Mouse (Mus musculus) embryonic facial prominence, embryonic 15.5 days (tissue): ENCODE measurements around the gene Maf. TPM values are rescaled to one million over a fixed set of nuclear protein-coding genes. Genes with fewer than 3 reads are reported as not detected.

ENCODE experiments used
- ATAC-seq: fragments of 200-750 bp; cut with Nextera tagmentation; 2 replicates; pipeline ENCODE4 v1.8.0; 2017; ENCODE audit warnings: low read depth, moderate TSS enrichment; ENCODE audit not compliant: insufficient number of reproducible peaks, low FRiP score, low TSS enrichment
- H3K27ac ChIP-seq: fragments of 300-500 bp; sonication (generic); replicated peaks from 2 replicates; pipeline ENCODE4 v1.5.1; 2015; ENCODE audit warnings: mild to moderate bottlenecking, inconsistent platforms
- H3K27me3 ChIP-seq: fragments of 300-500 bp; sonication (generic); 2 replicates; pipeline ENCODE4 v1.6.1; 2015; ENCODE audit warnings: inconsistent platforms
- H3K36me3 ChIP-seq: fragments of 300-500 bp; sonication (generic); 2 replicates; pipeline ENCODE4 v1.6.1; 2015; ENCODE audit warnings: mild to moderate bottlenecking, inconsistent platforms
- H3K4me1 ChIP-seq: fragments of 300-500 bp; sonication (generic); 2 replicates; pipeline ENCODE4 v1.6.1; 2015; ENCODE audit warnings: inconsistent platforms
- H3K4me2 ChIP-seq: fragments of 300-500 bp; sonication (generic); replicated peaks from 2 replicates; pipeline ENCODE4 v1.6.1; 2015; ENCODE audit warnings: mild to moderate bottlenecking, inconsistent platforms
- H3K4me3 ChIP-seq: fragments of 300-500 bp; sonication (generic); replicated peaks from 2 replicates; pipeline ENCODE4 v1.5.1; 2015; ENCODE audit warnings: mild to moderate bottlenecking, inconsistent platforms
- H3K9ac ChIP-seq: fragments of 300-500 bp; sonication (generic); 2 replicates; pipeline ENCODE4 v1.6.1; 2015; ENCODE audit warnings: inconsistent platforms
- H3K9me3 ChIP-seq: fragments of 300-500 bp; sonication (generic); replicated peaks from 2 replicates; pipeline ENCODE4 v1.6.1; 2016; ENCODE audit warnings: inconsistent platforms
- WGBS: fragments of 180-500 bp; shearing (Covaris S2); methylation state at CpG from one replicate; pipeline ENCODE4 v1.1.7; 2015; 5-methylcytosine and 5-hydroxymethylcytosine counted together
- polyA plus RNA-seq: library from polyadenylated mRNA; unstranded; fragments of >200 nt; fragmentation: Nextera tagmentation; extraction: Ambion mirVana; gene quantifications from 2 replicates; pipeline ENCODE4 v1.2.1, GENCODE M21; 2015

Maf gene
- polyA plus RNA-seq, 1 experiment from 2014 or later = 9.4 TPM

DNA sequence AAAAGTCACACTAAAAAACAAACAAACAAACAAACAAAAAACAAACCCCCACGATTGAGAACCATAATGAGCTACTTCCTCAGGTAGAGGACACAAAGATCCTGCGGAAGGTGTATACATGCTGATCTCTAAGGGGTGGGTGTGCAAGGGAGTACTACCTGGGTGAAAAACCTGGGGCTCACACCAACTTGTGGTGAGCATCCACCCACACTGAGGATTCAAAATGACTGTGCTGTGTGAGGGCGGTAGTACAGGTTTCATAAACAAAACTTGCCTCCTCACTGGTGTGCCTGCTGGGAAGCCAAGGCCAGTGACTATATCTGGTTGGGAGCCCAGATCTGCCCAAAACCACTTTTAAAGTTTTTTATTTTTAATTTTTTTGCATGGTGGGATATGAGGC, 19.2 kb upstream of the Maf start:
- Histone ChIP-seq H3K27ac (no peak overlapping the region), H3K4me2 (no peak overlapping the region), H3K4me1 (no peaks in the 10 kb centered on the region), H3K27me3 (no peaks in the 10 kb centered on the region), H3K36me3 (no peaks in the 10 kb centered on the region), H3K4me3 (no peak overlapping the region), H3K9ac (no peak overlapping the region), H3K9me3 (no peaks in the 10 kb centered on the region)
- no peak for ATAC-seq
- 86% methylated on average over 3 of the region's 3 CpGs for WGBS

DNA sequence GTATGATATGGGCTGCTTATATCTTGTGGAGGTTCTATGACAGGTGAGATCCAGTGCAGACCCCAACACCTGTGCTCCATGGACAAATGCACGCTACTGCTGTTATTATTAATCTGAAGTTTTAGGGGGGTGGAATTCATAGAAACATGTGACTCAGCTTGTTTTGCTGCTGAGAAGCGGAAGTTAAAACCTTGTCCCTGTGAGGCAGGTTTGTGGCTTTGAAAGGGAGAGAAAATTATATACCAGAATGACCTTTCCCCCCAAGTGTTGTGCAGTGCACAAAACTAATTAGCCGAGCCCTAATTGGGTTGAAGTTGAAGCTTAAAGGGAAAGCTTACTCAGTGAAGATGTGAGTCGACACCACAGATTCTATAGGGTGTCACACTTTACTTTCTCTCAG, 18.6 kb upstream of the Maf start:
- Histone ChIP-seq H3K27ac (no peak overlapping the region), H3K4me1 (no peaks in the 10 kb centered on the region), H3K9me3 (no peaks in the 10 kb centered on the region), H3K9ac (no peak overlapping the region), H3K4me2 (no peak overlapping the region), H3K4me3 (no peak overlapping the region), H3K36me3 (no peaks in the 10 kb centered on the region), H3K27me3 (no peaks in the 10 kb centered on the region)
- no peak for ATAC-seq
- WGBS = 59% methylated on average over 4 of the region's 4 CpGs

GRCm38 (mm10) chr8:115719126-115719525, 11.5 kb upstream of the Maf start:
- Histone ChIP-seq H3K27me3 (no peaks in the 10 kb centered on the region), H3K9ac (no peak overlapping the region), H3K27ac (no peak overlapping the region), H3K4me2 (no peak overlapping the region), H3K4me1 (no peaks in the 10 kb centered on the region), H3K4me3 (no peak overlapping the region), H3K9me3 (no peaks in the 10 kb centered on the region), H3K36me3 (no peaks in the 10 kb centered on the region)
- WGBS = 79% methylated on average over 7 of the region's 7 CpGs
- no peak for ATAC-seq

DNA sequence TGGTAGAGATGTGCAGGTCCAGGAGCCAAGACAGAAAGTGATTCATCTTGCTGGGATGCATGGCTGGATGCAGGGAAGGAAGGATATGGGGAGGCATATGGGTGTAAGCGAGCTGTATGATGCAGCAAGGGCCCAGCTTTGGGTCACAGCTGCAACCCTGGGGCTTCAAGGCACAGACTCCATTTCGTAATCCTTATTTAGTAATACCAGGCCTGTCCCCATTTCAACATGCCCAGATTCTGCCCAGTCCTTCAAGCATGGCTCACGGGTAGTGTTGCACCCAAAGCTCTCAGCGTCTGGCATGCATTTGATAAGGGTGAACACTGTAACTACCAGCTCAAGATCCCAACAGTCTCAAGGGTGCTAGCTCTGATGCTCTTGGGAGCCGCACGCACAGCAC, 11.0 kb upstream of the Maf start:
- Histone ChIP-seq H3K4me2 (no peak overlapping the region), H3K9ac (no peak overlapping the region), H3K4me3 (no peak overlapping the region), H3K4me1 (no peaks in the 10 kb centered on the region), H3K27me3 (no peaks in the 10 kb centered on the region), H3K27ac (no peak overlapping the region), H3K36me3 (no peaks in the 10 kb centered on the region), H3K9me3 (no peaks in the 10 kb centered on the region)
- WGBS = 90% methylated on average over 6 of the region's 6 CpGs
- ATAC-seq = no peak

GRCm38 (mm10) chr8:115715262-115715661, 7.7 kb upstream of the Maf start:
- 70% methylated on average over 4 of the region's 4 CpGs for WGBS
- Histone ChIP-seq H3K4me2 (no peak overlapping the region), H3K36me3 (no peaks in the 10 kb centered on the region), H3K9ac (no peak overlapping the region), H3K4me3 (no peak overlapping the region), H3K4me1 (peaks cover 4% of the 10 kb centered on the region; the same call in 1 of the 2 replicates), H3K27me3 (0 out of 2 replicates have a peak, but pooled peaks cover 6% of the 10 kb centered on the region), H3K9me3 (no peaks in the 10 kb centered on the region), H3K27ac (no peak overlapping the region)
- no peak for ATAC-seq

DNA sequence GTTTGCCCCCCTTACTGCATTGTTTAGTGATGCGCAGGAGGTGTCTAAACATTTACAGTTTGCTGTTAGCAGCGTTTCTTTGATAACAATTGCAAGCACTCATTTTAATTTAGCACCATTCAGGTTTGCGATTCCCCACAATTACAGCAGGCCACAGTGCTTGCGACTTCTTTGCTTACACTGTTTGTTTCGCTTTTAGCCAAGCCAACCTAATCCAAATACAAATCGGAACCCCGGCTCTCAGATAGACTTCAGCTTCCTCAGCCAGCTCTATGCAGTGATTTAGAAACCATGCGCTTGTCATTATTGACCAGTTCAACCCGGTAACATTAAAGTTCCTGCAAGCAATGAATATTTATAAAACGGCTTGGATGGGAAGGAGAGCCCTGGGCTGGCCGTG, 3.5 kb upstream of the Maf start:
- no peak overlapping the region for H3K4me2 ChIP-seq
- no peak overlapping the region for H3K9ac ChIP-seq
- no peak overlapping the region for H3K4me3 ChIP-seq
- 62% methylated on average over 11 of the region's 11 CpGs for WGBS
- H3K27ac ChIP-seq = no peak overlapping the region
- no peak for ATAC-seq
- H3K36me3 ChIP-seq = no peaks in the 10 kb centered on the region
- H3K9me3 ChIP-seq = no peaks in the 10 kb centered on the region
- H3K27me3 ChIP-seq = 0 out of 2 replicates have a peak, but pooled peaks cover 6% of the 10 kb centered on the region
- H3K4me1 ChIP-seq = peaks cover 23% of the 10 kb centered on the region

- no peak overlapping the region for H3K27ac ChIP-seq
- no peak for ATAC-seq
- 0 out of 2 replicates have a peak, but pooled peaks cover 6% of the 10 kb centered on the region for H3K27me3 ChIP-seq
- no peak overlapping the region for H3K9ac ChIP-seq
- no peak overlapping the region for H3K4me2 ChIP-seq
- 69% methylated on average over 8 of the region's 8 CpGs for WGBS
- H3K4me3 ChIP-seq = no peak overlapping the region
- H3K36me3 ChIP-seq = no peaks in the 10 kb centered on the region
- no peaks in the 10 kb centered on the region for H3K9me3 ChIP-seq
- H3K4me1 ChIP-seq = peaks cover 25% of the 10 kb centered on the region
Observed at GRCm38 (mm10) chr8:115709931-115710330, 2.3 kb upstream of the Maf start.

DNA sequence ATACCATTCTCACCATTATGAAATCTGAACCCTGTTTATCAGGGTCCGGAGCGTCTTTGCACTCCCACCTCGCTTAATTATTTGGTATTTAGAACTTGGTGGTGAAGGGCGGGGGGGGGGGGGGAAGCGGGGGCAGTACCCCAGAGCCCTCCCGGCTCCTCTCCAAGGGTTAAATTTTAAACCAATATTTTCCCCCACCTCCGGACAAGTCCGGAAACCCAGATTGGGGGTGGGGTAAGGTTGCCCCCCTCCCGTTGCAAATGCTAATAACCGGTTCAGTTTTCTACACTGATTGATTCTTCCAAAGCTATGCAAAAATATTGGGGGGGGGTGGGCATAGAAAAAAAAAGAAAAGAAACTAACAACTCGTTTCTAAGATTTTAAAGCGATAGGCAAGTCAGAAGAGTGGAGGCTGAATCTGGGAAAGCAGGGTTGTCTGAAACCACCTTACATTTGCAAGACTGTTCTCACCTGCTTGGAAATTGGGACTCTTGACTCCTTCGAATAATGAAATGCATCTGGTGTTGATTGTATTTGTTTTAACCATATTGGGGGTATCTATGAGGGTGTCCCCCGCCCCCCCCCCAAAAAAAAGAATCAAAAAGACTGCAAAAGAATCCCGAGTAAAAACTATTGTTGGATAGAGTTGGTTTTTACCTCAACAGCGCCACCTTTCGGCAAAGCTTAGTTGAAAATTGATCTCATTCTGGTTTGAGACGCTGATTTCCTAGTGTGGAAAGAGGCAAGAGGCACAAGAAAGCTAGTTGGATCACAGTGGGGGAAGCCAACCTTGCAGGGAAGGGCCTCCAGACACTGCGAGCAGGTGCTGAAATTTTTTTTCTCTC, 1.6 kb upstream of the Maf start:
- H3K4me1 ChIP-seq = peaks cover 25% of the 10 kb centered on the region
- 0 out of 2 replicates have a peak, but pooled peaks cover 6% of the 10 kb centered on the region for H3K27me3 ChIP-seq
- H3K27ac ChIP-seq = peak overlapping the region; percentile 96
- H3K9ac ChIP-seq = no peak overlapping the region
- no peaks in the 10 kb centered on the region for H3K36me3 ChIP-seq
- under 1% methylated on average over 19 of the region's 19 CpGs for WGBS
- ATAC-seq = no peak
- no peaks in the 10 kb centered on the region for H3K9me3 ChIP-seq
- H3K4me2 ChIP-seq = peak overlapping the region; percentile 80
- H3K4me3 ChIP-seq = peak overlapping the region; percentile 75

- Histone ChIP-seq H3K4me1 (peaks cover 25% of the 10 kb centered on the region), H3K4me2 (peak overlapping the region; percentile 80), H3K9ac (peak overlapping the region; percentile 69), H3K27me3 (no peaks in the 10 kb centered on the region), H3K36me3 (no peaks in the 10 kb centered on the region), H3K4me3 (peak overlapping the region; percentile 75), H3K27ac (peak overlapping the region; percentile 96), H3K9me3 (no peaks in the 10 kb centered on the region)
- under 1% methylated on average over 57 of the region's 76 CpGs for WGBS
- peak; percentile 85 for ATAC-seq
Observed at GRCm38 (mm10) chr8:115706861-115707730, 498 bp downstream of the Maf start.

DNA sequence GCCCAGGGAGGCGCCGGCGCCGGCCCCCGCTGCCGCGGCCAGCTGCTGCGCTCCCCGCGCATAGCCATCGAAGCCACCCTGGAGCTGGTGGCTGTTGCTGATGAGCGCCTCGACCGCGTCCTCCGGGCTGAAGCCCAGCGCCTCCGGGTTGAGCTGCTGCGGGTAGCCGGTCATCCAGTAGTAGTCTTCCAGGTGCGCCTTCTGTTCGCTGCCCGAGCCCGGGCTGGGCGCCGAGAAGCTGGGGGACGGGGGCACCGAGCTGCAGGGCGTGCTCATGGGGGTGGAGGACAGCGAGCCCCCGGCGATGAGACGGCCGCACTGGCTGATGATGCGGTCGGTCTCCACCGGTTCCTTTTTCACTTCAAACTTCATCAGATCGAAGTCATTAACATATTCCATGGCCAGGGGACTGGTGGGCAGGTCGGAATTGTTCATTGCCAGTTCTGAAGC, 1.2 kb downstream of the Maf start:
- no peaks in the 10 kb centered on the region for H3K9me3 ChIP-seq
- H3K9ac ChIP-seq = peak overlapping the region; percentile 69
- 0 out of 2 replicates have a peak, but pooled peaks have one; percentile 11 for ATAC-seq
- no peaks in the 10 kb centered on the region for H3K36me3 ChIP-seq
- WGBS = under 1% methylated on average over 39 of the region's 39 CpGs
- peak overlapping the region; percentile 80 for H3K4me2 ChIP-seq
- H3K27ac ChIP-seq = peak overlapping the region; percentile 96
- no peaks in the 10 kb centered on the region for H3K27me3 ChIP-seq
- H3K4me1 ChIP-seq = peaks cover 25% of the 10 kb centered on the region
- peak overlapping the region; percentile 75 for H3K4me3 ChIP-seq

DNA sequence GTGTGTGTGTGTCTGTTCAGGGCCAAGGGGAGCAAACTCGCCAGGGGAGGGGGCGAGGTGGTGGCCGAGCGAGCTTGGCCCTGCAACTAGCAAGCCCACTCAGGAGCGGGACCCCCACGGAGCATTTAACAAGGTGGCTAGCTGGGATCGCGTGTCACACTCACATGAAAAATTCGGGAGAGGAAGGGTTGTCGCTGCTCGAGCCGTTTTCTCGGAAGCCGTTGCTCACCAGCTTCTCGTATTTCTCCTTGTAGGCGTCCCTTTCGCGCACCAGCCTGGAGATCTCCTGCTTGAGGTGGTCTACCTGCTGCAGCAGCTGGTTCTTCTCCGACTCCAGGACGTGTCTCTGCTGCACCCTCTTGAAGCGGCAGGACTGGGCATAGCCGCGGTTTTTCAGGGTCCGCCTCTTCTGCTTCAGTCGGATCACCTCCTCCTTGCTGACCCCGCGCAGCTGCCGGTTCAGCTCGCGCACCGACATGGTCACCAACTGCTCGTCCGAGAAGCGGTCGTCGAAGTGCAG, 1.9 kb downstream of the Maf start:
- H3K4me3 ChIP-seq = peak overlapping the region; percentile 75
- peak overlapping the region; percentile 69 for H3K9ac ChIP-seq
- whole genome bisulfite sequencing = 1% methylated on average over 36 of the region's 36 CpGs
- H3K36me3 ChIP-seq = no peaks in the 10 kb centered on the region
- H3K9me3 ChIP-seq = no peaks in the 10 kb centered on the region
- ATAC-seq = no peak
- H3K4me2 ChIP-seq = peak overlapping the region; percentile 80
- peaks cover 20% of the 10 kb centered on the region for H3K4me1 ChIP-seq
- H3K27ac ChIP-seq = peak overlapping the region; percentile 58
- no peaks in the 10 kb centered on the region for H3K27me3 ChIP-seq
